Mouse (Mus musculus) thymus, adult 2 months (tissue): ENCODE data around the gene Parp4.

Experiments used
- CTCF ChIP-seq: fragments of 200-500 bp; IDR thresholded peaks from 2 replicates; pipeline ENCODE4 v1.5.1; 2012; ENCODE audit warnings: mild to moderate bottlenecking, control low read depth, low read length, moderate library complexity, borderline replicate concordance; ENCODE audit not compliant: control insufficient read depth, poor library complexity, insufficient read depth; ENCODE audit errors: extremely low read depth
- POLR2A ChIP-seq: fragments of 200-500 bp; IDR thresholded peaks from 2 replicates; pipeline ENCODE4 v1.6.1; 2012; ENCODE audit warnings: mild to moderate bottlenecking, low read length, control low read depth, moderate library complexity; ENCODE audit not compliant: control insufficient read depth, poor library complexity, insufficient read depth; ENCODE audit errors: extremely low read depth

GRCm38 (mm10) chr14:56695495-56695894, 120.1 kb downstream of the Parp4 start:
- TF ChIP-seq CTCF (no peak), POLR2A (no peak)
